Mouse (Mus musculus): ENCODE measurements at regions not wholly inside any gene's neighbourhood (a gene's known extent, or its start where the extent isn't known, plus 50 kb on each side); places are given as distances from the start of the nearest gene placed in this dataset.

DNA sequence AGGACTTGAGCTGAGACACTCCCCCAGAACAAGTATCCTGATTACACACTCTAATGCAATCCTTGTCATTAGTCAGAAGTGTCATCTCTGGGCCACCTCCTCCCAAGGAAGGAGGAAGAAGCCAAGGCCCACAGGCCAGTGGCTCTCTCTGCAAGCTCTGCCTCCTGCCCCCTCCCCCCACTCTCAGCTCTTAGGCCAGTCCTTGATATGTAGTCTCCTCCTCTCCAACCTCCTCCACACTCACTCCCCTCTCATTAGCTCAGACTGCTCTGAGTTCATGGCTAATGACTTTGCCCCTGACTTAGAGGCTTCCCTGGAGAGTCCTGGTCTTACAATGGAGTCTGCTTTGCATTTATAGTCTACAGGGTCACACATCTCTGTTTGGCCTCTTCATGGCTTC, 139.3 kb downstream of the Tle3 start:
- TF ChIP-seq CTCF (IDR thresholded peaks at IDR 0.05; ENCODE audit: low read depth, low read length), result no peak
- TF ChIP-seq TAL1 (conservative IDR thresholded peaks at IDR 0.05; ENCODE audit: low read depth, low read length), result no peak
- no peak for TF ChIP-seq POLR2AphosphoS5 (IDR thresholded peaks at IDR 0.05; ENCODE audit: insufficient replicate concordance, low read depth, low read length)
- no peak for TF ChIP-seq GATA1 (IDR thresholded peaks at IDR 0.05; ENCODE audit: borderline replicate concordance, low read length)
- TF ChIP-seq GATA2 (IDR thresholded peaks at IDR 0.05; ENCODE audit: borderline replicate concordance, low read depth, low read length), result no peak

Data from G1E (cell line).